Mouse (Mus musculus): ENCODE results near the gene Defa37. TPM values are rescaled to one million over a fixed set of nuclear protein-coding genes. Genes with fewer than 3 reads are reported as not detected.

Gene Defa37
- total RNA-seq (2023), result not detected

GRCm38 (mm10) chr8:21565086-21565485, at the start of gene Defa37:
Gene Defa37, plus strand, starts transcription at chr8:21565386.

DNA sequence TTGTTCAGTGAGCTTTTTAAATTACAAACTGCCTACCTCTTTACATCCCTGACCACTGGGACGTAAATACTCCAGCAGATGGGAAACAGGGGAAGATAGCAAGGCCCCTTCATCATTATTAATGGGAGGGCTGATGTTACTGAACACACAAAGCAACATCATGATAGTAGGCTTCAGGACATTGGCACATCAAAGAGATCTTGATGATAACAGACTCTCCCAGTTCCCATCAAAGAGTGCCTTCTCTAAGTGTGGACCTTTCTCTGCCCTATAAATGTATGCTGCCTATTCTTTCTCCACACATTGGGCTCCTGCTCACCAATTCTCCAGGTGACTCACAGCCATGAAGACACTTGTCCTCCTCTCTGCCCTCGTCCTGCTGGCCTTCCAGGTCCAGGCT, 36.5 kb upstream of the Defa37 start, which contains the start of gene Defa32:
Gene Defa32 (plus strand): TSS at position 301 of the 400 bp plus-strand sequence.

GRCm38 (mm10) chr8:21582706-21583105, 17.5 kb downstream of the Defa37 start, which contains the start of gene Defa28:
Gene Defa28, plus strand, starts transcription at chr8:21583006.

GRCm38 (mm10) chr8:21594408-21594807, 29.2 kb downstream of the Defa37 start, which contains the start of gene Gm7861:
Gene Gm7861, minus strand, starts transcription at chr8:21594508.

Other genes starting within 250 kb of the Defa37 start
- gene Defa27, start 249.8 kb upstream of the Defa37 start, total RNA-seq (2023), result not detected
- not detected for gene Defa29, start 238.4 kb upstream of the Defa37 start, total RNA-seq (2023)
- not detected for gene Defa2, start 186.9 kb upstream of the Defa37 start, total RNA-seq (2023)
- not detected for gene Defa33, start 173.6 kb upstream of the Defa37 start, total RNA-seq (2023)
- not detected for gene Defa36, start 138.0 kb upstream of the Defa37 start, total RNA-seq (2023)
- not detected for gene Gm7849, start 108.8 kb upstream of the Defa37 start, total RNA-seq (2023)
- gene Defa20, start 56.1 kb upstream of the Defa37 start, total RNA-seq (2023), result not detected
- gene Defa32, start 36.4 kb upstream of the Defa37 start, total RNA-seq (2023), result not detected
- gene Defa28, start 17.6 kb downstream of the Defa37 start, total RNA-seq (2023), result not detected
- gene Gm7861, start 29.1 kb downstream of the Defa37 start, total RNA-seq (2023), result not detected
- gene Defa26, start 52.8 kb downstream of the Defa37 start, total RNA-seq (2023), result not detected
- not detected for gene Defa17, start 90.4 kb downstream of the Defa37 start, total RNA-seq (2023)
- not detected for gene Defa34, start 100.4 kb downstream of the Defa37 start, total RNA-seq (2023)
- gene AY761184, start 138.3 kb downstream of the Defa37 start, total RNA-seq (2023), result not detected
- gene Defa24, start 169.1 kb downstream of the Defa37 start, total RNA-seq (2023), result not detected